Mouse (Mus musculus): ENCODE measurements around the gene Mbnl1.

GRCm38 (mm10) chr3:60473861-60474653 is 1.4 kb downstream of the Mbnl1 start:
- no peak for TF ChIP-seq CTCF (IDR thresholded peaks at IDR 0.05; ENCODE audit: low read depth, low read length)
- no peak for TF ChIP-seq POLR2A (IDR thresholded peaks at IDR 0.05; ENCODE audit: borderline replicate concordance, low read depth, low read length)

All from bone marrow macrophage, adult 2 months (primary cell).